Mouse (Mus musculus): Measurements from ENCODE around the gene Dolk. TPM values are rescaled to one million over a fixed set of nuclear protein-coding genes. Genes with fewer than 3 reads are reported as not detected.

The Dolk gene
- polyA plus RNA-seq, 1 experiment from 2014 or later: 30.8 TPM

DNA sequence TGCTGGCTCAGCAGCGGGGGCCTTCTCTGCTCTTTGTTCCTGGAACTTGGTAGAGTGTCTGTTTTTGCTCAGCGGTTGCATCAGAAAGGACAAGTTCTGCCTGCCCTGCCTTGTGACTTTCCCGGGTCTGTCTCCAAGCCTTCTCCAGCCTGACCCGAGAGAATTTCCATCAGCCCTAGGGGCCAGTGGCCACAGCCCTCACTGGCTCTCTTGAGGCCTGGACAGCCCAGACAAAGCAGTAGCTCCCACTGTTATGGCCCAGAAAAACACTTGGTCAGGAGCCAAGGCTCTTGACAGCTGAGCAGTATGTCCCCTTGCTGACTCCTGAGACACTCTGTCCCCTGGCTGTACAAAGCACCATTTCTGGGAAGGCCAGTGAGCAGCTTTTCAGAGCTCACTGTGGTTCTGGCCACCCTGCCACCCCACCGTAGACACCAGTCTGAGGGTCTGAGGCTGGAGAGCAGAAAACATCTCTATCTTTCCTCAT is 20.3 kb downstream of the Dolk start, which contains the start of gene Phyhd1:
Gene Phyhd1 (plus strand): TSS at position 437 of the 487 bp plus-strand sequence.
- Histone ChIP-seq H3K4me2 (replicated peaks) (peak within 1 kb of the TSS; percentile 39), H3K9me3 (no peaks in the 10 kb centered on the region), H3K4me1 (peaks cover 45% of the 10 kb centered on the region), H3K27ac (peak within 1 kb of the TSS; percentile 86), H3K4me3 (no peak within 1 kb of the TSS), H3K27me3 (no peaks in the 10 kb centered on the region), H3K9ac (peak within 1 kb of the TSS; percentile 4), H3K36me3 (peaks cover 43% of the 10 kb centered on the region)
- no peak for ATAC-seq (ENCODE audit: low FRiP score, low read depth)
- WGBS: 38% methylated on average over 4 of the region's 5 CpGs

GRCm38 (mm10) chr2:30264671-30265519 is 21.2 kb downstream of the Dolk start:
- no peak overlapping the region for H3K4me2 ChIP-seq (replicated peaks)
- no peak overlapping the region for H3K4me3 ChIP-seq
- no peaks in the 10 kb centered on the region for H3K9me3 ChIP-seq
- no peaks in the 10 kb centered on the region for H3K27me3 ChIP-seq
- peaks cover 42% of the 10 kb centered on the region for H3K4me1 ChIP-seq
- ATAC-seq (ENCODE audit: low FRiP score, low read depth): no peak
- H3K36me3 ChIP-seq: peaks cover 52% of the 10 kb centered on the region
- 44% methylated on average over 7 of the region's 7 CpGs for WGBS
- H3K9ac ChIP-seq: peak overlapping the region; percentile 4; the same call in 1 of the 2 replicates
- peak overlapping the region; percentile 86 for H3K27ac ChIP-seq

GRCm38 (mm10) chr2:30263811-30264210 is 22.3 kb downstream of the Dolk start:
- no peak for ATAC-seq (ENCODE audit: low FRiP score, low read depth)
- 0 out of 2 replicates have a peak overlapping the region, but pooled peaks have one; percentile 86 for H3K27ac ChIP-seq
- WGBS: 89% methylated on average over 6 of the region's 6 CpGs
- peaks cover 37% of the 10 kb centered on the region for H3K4me1 ChIP-seq
- no peak overlapping the region for H3K9ac ChIP-seq
- no peaks in the 10 kb centered on the region for H3K9me3 ChIP-seq
- peaks cover 62% of the 10 kb centered on the region for H3K36me3 ChIP-seq
- H3K4me3 ChIP-seq: no peak overlapping the region
- no peaks in the 10 kb centered on the region for H3K27me3 ChIP-seq
- H3K4me2 ChIP-seq (replicated peaks): no peak overlapping the region

- ATAC-seq (ENCODE audit: low FRiP score, low read depth): no peak
- H3K4me1 ChIP-seq: peaks cover 37% of the 10 kb centered on the region
- no peak overlapping the region for H3K4me2 ChIP-seq (replicated peaks)
- no peaks in the 10 kb centered on the region for H3K9me3 ChIP-seq
- H3K27me3 ChIP-seq: no peaks in the 10 kb centered on the region
- H3K9ac ChIP-seq: no peak overlapping the region
- H3K4me3 ChIP-seq: no peak overlapping the region
- peaks cover 71% of the 10 kb centered on the region for H3K36me3 ChIP-seq
- H3K27ac ChIP-seq: no peak overlapping the region
- 68% methylated on average over 4 of the region's 4 CpGs for WGBS
Measured at GRCm38 (mm10) chr2:30262840-30263441, 23.2 kb downstream of the Dolk start.

GRCm38 (mm10) chr2:30261921-30262839 is 24.0 kb downstream of the Dolk start:
- Histone ChIP-seq H3K36me3 (peaks cover 79% of the 10 kb centered on the region), H3K9ac (no peak overlapping the region), H3K4me2 (replicated peaks) (no peak overlapping the region), H3K27me3 (no peaks in the 10 kb centered on the region), H3K27ac (no peak overlapping the region), H3K4me3 (no peak overlapping the region), H3K4me1 (peaks cover 37% of the 10 kb centered on the region), H3K9me3 (no peaks in the 10 kb centered on the region)
- WGBS: 91% methylated on average over 18 of the region's 18 CpGs
- no peak for ATAC-seq (ENCODE audit: low FRiP score, low read depth)

DNA sequence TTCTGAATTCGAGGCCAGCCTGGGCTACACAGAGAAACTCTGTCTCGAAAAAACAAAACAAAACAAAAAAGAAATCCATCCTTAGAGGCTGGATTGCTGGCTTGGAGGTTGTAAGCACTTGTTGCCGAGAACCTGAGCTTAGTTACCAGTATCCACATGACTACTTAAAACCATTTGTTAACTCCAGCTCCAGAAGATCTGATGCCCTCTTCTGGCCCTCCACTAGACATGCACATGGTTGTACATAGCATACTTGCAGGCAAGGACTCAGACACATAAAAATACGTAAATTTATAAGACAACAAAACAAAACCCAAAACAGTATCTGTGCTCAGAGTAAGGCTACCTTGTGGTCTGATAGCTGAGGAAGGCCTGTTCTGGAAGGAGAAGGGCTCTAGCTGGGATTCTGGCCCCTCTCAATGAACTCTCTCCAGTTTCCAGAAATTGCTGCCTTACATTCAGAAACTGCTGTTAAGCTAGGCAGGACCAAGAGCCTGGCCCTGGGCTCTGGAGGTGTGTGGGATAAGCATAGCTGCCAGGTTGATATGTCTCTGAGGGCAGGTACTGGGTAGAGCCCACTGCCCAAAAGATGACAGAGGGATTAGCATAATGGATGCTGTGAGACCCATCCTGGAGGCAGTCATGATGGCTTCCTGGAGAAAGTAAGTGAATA is 24.9 kb downstream of the Dolk start:
- H3K4me3 ChIP-seq: no peak overlapping the region
- peaks cover 27% of the 10 kb centered on the region for H3K4me1 ChIP-seq
- H3K36me3 ChIP-seq: peaks cover 89% of the 10 kb centered on the region
- H3K4me2 ChIP-seq (replicated peaks): no peak overlapping the region
- H3K27ac ChIP-seq: no peak overlapping the region
- 84% methylated on average over 4 of the region's 4 CpGs for WGBS
- no peaks in the 10 kb centered on the region for H3K27me3 ChIP-seq
- ATAC-seq (ENCODE audit: low FRiP score, low read depth): no peak
- no peak overlapping the region for H3K9ac ChIP-seq
- H3K9me3 ChIP-seq: no peaks in the 10 kb centered on the region

DNA sequence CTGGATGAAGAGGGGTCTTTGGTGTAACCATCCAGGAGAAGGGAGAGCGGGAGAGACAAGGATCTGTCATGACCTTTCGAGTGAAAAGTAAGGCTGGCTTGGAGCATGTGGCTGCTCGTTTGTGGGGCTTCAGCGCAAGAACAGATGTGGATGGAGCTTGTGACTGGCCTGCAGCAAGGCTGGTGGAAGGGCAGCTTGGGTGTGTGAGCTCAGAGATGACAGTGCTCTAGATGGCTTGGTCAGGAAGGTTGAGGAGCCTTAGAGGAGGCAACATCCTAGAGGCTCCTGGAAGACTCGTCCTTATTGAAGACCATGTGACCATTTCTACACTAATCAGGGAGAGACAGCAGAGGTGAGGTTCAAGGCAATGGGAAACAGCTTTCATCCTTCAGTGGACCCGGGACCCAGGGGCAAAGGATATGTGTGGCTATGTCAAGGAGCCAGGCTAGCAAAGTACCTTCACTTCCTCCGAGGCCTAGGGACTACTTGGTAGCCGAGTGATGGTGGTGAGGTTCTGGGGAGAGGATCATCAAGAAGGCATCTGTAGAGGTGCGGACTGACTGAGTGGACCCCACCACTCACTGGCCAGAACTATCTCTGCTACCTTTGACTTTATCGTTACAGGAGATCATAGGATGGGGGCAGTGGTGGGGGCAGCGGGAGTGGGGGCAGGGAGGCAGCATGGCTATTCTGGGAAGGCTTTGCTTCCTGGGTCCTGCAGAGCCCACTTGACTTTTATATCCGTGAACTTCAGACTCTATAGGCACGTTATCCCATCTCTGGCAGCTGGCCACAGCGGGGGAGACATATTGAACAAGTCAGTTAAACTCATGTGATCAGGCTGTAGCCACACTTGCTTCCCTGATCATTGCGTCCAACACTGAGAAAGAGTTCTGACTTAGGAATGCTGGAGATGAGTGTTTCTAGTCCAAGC is 26.7 kb downstream of the Dolk start:
- Histone ChIP-seq H3K27ac (no peak overlapping the region), H3K9me3 (no peaks in the 10 kb centered on the region), H3K4me1 (peaks cover 9% of the 10 kb centered on the region), H3K4me2 (replicated peaks) (no peak overlapping the region), H3K9ac (no peak overlapping the region), H3K36me3 (peaks cover 98% of the 10 kb centered on the region), H3K27me3 (no peaks in the 10 kb centered on the region), H3K4me3 (no peak overlapping the region)
- ATAC-seq (ENCODE audit: low FRiP score, low read depth): no peak
- WGBS: 87% methylated on average over 15 of the region's 15 CpGs

DNA sequence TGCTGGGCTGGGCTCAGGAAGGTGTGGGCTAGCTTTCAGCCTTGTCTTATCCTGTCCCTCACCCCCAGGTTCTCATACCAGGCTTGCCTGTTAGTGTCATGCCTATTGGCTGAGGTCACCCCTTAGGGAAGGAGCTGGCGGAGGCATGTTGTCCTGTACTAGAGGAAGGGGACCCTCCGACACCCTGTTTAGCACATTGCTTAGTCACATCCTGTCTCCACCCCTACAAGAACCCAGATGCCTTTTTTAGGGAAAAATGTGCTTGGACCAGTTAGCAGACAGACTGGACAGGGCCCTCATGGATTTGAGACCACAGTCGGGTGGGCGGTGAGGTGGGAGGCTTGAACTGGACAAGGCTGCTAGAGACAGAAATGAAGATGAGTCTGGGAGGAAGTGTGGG is 27.5 kb downstream of the Dolk start:
- Histone ChIP-seq H3K27ac (no peak overlapping the region), H3K9ac (no peak overlapping the region)

DNA sequence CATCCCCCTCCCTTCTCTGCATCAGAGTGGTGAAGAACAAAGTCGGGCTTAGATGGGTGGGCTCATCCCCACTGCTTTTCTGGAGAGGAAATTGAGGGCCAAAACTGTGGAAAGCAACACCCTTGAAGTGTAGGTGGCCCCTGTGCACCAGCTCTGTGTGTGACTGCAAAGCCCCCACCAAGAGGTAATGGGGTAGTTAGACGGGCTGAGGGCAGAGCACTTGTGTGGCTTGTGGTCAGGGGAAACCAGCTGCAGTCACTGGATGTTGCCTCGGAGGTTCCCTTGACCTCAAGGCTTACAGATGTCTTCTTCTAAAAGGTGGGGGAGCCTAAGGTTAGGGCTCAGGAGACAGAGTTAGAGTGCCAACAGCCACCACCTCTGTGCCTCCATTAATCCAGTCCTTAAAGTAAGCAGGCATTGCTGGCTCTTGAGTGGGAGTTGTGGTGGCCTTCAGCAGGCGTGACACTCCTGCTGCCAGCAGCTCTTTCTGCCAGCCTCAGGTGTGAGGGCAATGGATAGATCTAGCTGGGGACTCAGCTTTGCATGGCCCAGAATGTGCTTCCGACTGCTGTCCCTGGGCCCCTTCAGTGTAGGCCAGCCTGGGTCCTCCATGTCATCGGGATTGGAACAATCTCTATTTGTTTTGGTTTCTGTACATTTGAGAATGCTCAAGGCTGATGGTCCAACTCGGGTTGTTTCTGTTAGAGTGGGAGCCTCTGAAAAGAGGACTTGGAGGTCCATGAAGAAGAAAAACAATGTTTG is 28.3 kb downstream of the Dolk start:
- 78% methylated on average over 7 of the region's 7 CpGs for WGBS
- no peak overlapping the region; the same call in 1 of the 2 replicates for H3K9ac ChIP-seq
- no peak overlapping the region for H3K27ac ChIP-seq
- no peaks in the 10 kb centered on the region for H3K9me3 ChIP-seq
- H3K4me3 ChIP-seq: no peak overlapping the region
- ATAC-seq (ENCODE audit: low FRiP score, low read depth): no peak
- no peaks in the 10 kb centered on the region for H3K27me3 ChIP-seq
- 0 out of 2 replicates have a peak, but pooled peaks cover under 1% of the 10 kb centered on the region for H3K4me1 ChIP-seq
- no peak overlapping the region for H3K4me2 ChIP-seq (replicated peaks)
- peaks cover 98% of the 10 kb centered on the region for H3K36me3 ChIP-seq

More for the DNA sequence above, 27.5 kb downstream of the Dolk start:
- Histone ChIP-seq H3K27me3 (no peaks in the 10 kb centered on the region), H3K4me3 (no peak overlapping the region), H3K4me2 (replicated peaks) (no peak overlapping the region), H3K36me3 (peaks cover 98% of the 10 kb centered on the region), H3K9me3 (no peaks in the 10 kb centered on the region), H3K4me1 (0 out of 2 replicates have a peak, but pooled peaks cover 3% of the 10 kb centered on the region)
- ATAC-seq (ENCODE audit: low FRiP score, low read depth): no peak
- WGBS: 81% methylated on average over 4 of the region's 4 CpGs

Measured in limb, embryonic 13.5 days (tissue).